Mouse (Mus musculus) fibroblast of lung, adult 2 months (primary cell): ENCODE results near the gene F12.

Experiments
- DNase-seq: peaks from one replicate; pipeline ENCODE4 v3.0.0-alpha.2; 2011; ENCODE audit warnings: low read depth

Gene F12

DNA sequence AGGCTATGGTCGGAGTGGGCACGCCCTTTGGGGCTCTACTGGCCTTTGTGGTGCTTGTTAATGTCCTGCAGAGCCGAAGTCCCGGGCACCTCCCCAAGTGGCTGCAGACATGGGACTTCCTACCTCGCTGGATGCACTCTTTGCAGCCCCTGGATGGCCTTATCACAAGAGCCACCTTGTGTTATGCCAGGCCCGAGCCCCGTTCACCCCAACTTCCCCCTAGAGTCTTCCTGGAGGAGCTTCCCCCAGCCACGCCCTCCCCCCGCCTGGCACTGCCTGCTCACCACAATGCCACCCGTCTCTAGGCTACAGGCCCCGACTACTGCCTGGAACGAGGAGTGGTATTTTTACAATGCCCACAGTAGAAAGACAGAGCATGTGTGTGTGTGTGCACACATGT lies 13.3 kb downstream of the F12 start:
- no peak for DNase-seq

DNA sequence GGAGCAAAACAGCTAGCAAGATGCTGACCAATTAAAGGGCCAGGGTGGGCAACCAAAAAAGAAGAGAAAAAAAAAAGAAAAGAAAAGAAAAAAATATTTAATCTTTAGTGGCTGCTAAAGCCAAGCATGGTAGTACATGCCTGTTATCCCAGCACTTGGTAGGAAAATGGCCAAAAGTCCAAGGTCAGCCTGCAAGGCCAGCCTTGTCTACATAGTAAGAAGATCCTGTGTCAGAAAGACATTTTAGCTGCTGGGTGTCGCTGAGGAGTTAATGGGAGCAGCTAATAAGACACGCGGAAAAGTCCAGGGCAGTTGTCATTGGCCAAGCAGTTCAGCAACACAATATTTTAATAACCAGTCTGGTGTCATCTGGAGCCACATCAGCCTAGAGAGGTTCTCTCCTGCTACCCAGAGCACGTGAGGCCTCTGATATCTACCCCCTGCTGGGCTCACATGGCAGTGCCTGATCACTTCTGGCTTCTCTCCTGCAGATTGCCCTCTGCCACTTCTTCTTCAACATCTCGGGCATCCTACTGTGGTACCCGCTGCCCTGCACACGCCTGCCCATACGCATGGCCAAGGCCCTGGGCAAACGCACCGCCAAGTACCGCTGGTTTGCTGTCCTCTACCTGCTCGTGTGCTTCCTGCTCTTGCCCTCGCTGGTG lies 13.8 kb downstream of the F12 start:
- DNase-seq: no peak

DNA sequence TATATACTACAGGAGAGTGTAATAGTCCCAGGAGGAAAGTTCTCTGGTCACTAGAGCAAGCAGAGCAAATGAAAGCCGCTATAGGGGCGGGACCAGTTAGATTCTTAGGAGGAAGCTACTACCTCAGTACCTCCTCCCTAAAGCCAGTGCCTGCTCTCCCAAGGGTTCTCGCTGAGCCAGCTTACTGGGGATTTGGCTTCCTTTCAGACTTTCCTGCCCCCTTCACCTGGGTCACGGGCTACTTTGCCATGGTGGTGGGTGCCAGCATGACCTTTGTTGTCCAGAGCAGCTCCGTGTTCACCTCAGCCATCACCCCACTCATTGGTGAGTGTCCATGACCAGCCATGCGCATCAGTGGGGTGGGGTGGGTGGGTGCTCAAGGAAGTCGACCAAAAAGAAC lies 14.8 kb downstream of the F12 start:
- no peak for DNase-seq

DNA sequence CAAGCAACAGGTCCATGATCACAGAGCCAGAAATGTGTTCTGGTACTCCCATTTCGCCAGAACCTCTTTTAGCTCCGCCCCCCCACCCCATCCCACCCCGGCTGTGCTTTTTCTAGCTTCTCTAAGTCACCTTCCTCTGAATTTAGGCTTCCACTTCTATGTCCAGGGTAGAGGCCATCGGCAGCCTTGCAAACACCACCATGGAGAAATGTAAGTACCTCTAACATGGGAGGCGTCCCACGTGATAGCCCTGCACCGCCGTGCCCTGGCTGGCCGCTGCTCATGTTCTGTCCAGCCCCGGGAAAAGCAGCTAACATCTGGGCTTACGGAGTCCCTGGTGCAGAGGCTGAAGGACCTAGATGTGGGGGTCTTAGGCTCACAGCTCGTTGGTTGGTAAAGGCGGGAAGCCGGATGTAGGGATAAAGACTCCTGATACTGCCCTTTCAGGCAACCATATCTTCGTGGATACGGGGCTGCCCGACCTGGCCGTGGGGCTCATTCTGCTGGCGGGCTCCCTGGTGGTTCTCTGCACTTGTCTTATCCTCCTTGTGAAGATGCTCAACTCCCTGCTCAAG lies 18.0 kb downstream of the F12 start:
- no peak for DNase-seq

DNA sequence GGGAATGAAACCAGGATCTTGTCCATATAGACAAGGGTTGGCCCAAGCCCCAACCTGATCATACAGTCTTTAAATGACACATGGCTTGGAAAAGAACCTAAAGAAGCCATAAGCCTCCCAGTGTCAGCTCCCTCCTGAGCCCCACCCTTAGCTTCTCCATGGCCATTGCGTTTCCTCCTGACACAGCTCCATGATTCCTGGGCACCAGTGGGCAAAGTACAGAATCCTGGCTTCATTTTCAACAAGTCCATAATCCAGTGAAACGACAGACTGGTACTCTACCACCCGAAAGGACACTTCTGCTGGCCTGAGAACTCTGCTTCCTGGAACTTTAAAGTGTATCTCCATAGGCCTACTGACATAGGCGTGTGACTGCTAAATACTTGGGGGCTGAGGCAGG lies 19.3 kb downstream of the F12 start:
- no peak for DNase-seq

DNA sequence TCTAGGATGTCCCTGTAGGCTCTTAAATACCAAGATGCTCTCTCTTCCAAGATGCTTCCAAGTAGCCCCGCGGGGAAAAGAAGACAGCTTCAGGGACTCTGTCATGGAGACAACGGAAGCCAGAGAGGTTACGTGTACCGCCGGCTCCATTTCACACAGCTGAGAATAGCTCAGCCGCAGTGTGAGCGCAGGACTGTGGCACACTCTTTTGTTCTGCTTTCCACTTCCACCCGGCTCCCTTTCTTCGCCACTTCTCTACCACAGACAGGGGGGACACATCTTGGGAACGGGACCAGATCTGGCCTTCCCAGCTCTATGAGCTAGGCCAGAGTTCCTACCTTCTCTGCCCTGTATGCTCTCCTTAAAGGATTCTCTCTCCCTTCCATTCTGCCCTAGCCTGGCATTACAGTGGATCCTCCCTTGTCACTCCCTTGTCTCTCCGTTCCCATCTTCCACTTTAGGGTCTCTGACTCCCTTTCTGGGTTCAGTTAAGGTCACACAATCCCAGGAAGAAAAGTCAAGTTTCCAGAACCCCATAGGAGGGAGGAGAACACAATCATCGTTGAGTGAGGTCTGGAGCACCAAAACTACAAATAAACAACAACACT lies 20.7 kb downstream of the F12 start:
- no peak for DNase-seq

DNA sequence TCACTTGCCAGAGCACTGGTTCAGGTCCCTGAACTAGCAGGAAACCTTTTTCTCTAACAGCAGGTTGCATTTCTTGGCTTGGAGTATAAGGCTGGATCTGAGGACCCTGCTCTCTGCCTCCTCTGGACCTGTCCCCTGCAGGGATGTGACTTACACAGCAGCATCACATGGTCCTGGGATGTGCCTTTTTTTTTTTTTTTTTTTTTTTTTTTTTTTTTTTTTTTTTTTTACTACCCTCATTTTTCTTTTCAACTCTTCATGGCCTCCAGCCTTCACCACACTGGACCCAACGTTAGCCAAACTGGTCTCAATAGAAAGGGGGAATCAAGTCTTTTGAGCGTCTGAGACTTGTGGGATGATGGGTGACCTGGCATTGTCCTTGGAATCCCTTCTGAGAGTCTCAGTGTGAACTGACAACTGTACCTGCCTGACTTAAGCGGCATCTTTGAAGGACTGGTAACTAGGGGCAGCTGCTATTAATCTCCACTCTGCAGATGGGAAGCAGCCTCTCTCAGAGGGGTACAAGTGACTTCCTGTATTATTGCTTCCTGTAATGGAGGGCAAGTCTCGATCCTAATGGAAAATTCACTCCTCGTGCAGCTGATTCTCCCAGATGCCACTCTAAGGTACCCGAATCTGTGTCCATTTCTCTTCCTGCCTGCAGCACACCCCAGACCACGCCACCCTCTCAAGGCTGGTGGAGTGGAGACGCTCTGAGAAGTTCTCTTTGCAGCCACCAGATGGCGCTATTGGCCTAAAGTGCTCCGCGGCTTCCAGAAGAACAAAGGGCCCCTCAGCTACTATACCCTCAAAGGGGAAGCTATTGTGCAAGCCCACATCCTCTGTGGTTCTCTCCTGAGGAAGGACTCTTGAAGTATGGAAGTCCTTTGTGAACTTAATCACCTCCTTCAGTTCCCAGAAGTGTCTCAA lies 21.5 kb downstream of the F12 start:
- no peak for DNase-seq

DNA sequence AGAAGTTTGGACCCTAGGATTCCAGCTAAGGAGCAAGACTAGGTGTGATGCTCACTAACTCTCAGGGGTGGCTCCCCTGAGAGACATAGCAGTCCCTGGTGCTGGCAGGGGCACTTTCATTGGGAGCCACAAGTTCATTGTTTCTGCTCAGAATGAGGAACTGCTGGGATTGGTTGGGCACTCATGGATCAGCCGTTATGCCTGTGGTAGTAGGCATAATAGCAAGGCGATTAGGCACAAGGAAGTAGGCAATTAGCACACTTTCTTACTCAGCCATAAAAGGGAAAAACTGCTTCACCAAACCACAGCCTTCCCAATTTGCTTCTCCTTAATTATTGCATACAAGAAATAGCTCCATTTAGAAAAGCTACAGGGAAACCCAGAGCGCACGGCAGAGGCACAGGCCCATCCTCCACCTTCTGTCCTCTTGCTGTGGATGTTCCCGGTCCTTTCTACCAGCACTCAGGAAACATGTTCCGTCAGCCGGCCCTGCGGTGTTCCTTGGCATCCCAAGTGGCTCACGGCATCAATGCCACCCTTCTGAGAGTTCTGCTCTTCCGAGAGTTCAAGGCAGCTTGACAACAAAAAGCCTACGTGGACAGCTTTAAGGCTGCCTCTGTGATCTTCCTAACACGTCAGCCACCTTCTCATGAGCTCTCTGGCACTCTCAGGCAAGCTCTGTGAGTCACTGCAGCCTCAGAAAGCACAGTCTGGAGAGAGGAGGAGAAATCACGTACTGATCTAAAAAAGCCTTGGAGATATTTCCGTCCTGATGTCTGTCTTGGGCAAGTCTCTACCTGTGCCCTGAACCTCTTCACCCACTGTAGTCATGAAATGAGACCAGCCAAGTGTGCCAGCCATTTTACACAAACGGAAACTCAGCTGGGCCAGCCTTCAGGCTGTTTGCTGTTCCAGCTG lies 22.4 kb downstream of the F12 start:
- DNase-seq: no peak

DNA sequence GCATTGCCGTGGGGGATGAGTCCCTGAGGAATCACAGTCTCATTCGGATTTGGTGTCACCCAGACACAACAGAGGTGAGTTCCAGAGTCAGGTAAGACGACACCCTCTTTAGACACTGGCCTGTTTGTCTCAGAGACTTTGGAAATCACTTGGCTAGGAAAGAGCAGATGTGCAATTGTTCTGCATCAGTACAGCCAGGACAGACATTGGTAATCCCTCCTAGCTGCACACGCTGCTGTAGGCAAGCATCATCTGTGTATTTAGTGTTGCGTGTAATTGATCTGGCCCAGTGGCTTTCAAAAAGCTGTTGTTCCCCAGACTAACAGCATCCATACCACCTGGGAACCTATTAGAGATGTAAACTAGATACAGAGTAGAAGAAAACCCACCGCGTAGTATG lies 23.3 kb downstream of the F12 start:
- no peak for DNase-seq

DNA sequence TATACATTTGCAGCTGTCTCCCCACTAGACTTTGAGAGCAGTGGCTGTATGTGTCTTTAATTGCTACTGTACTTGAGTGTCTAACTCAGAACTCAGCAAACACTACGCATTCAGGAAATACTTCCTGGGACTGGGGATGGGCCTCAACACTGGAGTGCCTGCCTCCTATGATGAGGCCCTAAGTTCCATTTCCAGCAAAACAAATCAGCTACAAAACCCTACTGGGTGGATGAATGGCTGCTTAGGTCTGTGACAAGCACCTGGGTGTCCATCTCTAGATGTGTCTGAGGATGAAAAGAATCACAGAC lies 26.6 kb downstream of the F12 start:
- no peak for DNase-seq

DNA sequence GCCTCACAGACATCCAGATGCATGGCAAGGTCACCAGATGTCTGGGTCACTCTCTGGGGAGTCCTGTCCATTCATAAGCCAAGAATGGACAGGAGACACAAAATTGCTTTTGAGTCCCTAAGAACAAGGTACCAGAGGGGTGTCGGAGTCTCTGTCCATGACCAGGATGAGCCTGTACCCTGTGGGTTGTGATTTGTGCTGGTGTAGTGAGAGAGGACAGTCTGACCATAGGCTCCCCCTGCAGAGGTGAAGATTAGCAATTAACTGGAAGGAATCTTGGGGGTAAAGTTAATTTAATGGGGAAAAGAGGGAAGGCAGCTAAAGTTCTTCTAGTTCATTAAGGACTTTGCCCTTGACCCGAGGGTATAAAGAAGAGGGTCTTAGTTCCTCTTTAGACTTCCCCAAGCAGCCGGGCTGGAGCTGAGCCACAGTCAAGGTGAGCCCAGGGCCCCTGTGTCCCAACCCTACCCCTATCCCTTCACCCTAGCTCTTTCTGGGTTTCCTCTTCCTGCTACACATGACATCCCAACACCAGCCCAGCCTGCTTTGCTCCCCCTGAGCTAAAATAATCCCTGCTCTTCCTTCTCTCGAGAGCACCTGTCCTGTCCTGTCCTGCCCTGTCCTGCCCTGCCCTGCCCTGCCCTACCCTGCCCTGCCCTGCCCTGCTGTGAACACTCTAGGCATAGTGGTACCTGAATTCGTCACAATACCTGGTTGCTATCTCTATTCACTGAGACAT lies 27.1 kb downstream of the F12 start:
- DNase-seq: no peak

DNA sequence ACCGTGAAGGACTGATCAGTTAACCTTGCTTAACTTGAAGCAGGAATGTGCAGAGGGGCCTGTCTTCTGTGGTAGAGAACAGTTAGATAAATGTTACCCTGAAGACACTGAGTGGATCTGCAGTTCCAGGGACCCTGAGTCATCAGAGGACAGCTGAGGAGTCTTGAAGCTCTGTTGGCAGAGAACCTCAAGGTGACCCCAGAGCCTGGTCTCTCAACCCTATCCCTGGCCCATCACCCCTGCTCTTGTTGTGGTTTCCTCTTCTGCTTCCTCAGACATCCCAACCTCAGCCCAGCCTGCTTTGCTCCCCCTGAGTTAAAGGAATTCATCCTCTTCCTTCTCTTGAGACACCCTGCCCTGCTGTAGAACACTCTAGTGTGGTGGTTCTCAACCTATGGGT lies 28.5 kb downstream of the F12 start, which contains the start of gene Slc34a1:
Gene Slc34a1, plus strand, starts transcription at position 100 of the 400 bp plus-strand sequence.
- no peak for DNase-seq

DNA sequence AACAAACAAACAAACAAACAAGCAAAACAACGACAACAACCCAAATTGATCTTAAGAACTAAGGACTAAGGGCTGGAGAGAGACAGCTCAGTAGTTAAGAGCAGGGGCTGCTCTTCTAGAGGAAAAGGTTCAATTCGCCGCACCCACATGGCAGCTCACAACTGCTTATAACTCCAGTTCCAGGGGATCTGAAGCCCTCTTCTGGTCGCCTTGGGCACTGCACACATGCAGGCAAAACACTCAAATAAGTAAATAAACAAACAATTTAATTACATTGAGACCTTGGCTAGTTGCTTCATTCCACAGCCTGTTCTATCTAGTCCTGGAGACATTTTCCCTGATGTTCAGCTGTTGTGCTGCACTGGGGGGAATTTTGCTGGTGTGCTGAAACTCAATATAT lies 33.7 kb downstream of the F12 start:
- DNase-seq: no peak

DNA sequence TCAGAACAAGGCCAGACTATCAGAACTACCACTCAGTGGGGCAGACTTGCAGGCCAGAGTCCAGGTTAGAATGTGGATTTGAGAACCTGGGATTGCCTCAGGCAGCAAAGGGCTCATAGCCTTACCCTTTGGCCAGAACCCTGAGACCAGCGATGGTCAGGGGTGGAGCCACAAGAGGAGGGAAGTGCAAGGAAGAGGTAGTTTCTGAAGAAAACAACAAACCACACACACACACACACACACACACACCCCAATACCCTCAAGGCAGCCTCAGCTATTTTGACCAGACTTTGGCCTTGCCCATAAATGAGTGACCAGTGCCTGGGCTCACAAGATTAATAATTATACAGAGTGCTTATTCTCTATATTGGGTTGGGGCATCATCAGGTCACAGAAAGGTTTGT lies 35.0 kb downstream of the F12 start:
- DNase-seq: no peak

DNA sequence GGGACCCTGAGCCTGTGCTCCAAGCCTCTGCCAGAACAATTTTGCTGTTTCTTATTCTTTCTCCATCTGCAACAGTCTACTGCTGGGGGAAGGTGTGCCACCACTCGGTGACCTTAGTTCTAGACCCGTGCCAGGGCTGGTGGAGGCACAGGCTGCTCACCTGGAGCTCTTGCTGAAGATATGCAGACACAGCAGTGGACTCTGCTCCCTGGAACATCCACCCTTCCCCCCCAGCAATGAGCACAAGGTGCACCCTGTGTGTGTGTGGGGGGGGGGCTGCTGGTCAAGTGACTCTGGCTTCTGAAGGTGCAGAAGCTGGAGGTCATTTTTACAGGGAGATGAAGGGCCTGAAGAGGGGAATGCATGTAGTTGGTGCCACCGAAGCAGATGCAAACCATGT lies 35.9 kb downstream of the F12 start:
- DNase-seq: no peak

DNA sequence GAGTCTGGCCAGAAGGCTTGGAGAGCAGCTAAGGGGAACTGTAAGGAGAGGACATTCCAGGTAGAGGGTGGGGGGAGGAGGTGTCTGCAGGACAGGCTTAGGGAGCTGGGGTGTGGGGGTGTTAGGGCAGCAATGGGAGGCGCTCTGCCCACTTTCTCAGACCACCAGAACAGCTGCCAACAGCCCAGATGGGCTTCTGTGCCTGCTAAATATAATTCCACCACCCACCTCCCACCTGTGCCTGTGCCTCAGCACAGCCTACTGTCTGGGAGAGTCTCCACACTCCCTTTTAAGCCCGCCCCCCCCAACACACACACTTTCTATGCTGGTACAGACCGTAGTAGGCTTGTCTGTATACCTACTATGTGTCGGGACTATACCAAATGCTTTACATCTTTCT lies 44.8 kb downstream of the F12 start:
- DNase-seq: no peak

DNA sequence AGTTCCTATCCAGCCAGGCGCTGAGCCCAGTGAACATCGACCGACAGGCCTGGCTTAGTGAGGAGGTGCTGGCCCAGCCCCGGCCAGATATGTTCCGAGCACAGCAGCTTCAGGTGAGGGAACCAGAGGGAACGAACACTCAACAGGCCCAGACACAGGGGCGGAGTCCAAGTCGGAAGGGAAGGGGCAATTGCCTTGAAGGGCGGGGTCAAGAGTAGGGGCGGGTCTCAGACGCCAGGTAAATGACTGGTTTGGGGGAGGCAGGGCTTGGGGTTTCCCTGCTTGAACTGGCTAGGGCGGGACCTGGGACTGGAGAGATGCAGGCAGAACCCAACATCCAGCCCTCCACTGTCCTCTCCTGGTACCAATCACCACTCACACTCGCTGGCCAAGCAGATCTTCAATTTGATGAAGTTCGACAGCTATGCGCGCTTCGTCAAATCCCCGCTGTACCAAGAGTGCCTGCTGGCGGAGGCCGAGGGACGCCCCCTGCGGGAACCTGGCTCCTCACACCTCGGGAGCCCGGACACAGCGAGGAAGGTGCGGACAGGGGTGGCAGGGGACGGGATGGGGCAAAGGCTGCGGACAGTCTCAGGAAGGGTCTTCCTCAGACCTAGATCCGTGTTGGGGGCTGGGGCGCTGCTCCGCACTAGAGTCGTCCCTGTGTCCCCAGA lies 47.5 kb downstream of the F12 start:
- no peak for DNase-seq

DNA sequence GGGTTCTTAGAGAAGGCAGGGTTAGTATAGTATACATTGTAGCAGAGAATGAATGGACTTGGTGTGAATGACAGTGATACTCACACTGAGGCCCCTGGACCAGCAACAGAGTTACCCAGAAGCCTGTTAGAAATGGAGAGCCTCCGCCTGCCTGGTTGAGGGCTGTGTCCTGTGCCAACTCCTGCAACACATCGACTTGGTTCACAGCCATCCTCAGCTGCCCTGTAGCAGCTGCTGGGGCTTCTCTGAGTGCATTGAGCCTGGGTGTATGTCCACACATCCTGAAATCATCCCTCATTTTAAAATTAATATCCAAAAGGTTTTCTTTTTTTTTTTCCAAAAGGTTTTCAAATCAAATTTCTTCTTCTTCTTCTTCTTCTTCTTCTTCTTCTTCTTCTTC lies 50.7 kb downstream of the F12 start:
- DNase-seq: no peak

DNA sequence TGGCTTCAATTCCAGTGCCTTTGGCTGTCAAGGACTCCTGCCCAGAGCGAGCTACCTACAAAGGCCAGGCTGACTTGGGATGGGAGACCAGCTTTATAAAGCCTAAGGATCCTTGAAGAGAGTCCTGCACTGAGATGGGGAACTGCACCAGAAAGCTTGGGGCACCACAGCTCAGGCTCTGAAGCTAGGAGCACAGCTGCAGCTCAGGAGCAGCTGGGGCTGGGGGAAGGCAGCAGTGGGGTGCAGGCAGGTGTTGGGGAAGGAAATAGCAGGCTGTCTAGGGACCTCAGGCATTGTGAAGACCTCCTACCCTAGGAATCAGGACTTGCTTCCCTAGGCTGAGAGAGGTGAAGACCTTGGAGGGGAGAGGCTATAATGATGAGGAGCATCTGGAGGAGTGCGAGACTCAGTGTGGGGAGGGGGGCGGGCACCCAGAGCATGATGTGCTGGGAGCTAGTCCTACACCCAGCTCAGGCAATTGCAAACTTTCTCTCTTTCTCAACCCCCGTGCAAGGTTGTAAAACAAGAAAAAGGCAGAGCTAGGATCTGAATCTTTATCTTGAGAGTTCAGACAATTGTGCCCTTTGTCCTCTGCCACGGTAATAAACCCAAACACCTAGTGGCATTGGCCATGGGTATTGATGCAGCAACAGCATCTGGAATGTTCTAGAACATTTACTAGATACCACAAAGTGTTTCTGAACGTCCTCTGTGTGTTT lies 52.2 kb downstream of the F12 start:
- no peak for DNase-seq

DNA sequence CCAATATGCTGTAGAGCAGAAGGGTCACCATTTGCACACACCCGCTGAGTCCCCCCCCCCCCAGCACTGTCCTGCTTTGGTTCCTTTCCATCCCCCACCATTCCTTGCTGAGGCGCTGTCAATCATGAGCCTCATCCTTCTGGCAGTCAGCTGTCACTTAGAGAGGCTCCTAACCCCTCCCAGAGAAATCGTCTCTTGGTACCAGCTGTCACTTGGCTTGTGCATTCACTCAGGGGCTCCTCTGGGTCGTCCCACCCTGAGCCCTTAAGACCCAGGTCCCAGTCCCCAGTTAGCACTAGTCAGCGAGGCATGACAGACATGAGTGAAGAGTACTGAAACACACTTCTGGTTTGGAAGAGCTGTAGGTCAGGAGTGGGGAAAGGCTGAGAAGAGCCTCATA lies 54.9 kb downstream of the F12 start:
- no peak for DNase-seq
